Mouse (Mus musculus): ENCODE results near the gene Atg101.

GRCm38 (mm10) chr15:101316279-101316912 is 32.3 kb downstream of the Atg101 start:
- TF ChIP-seq CTCF (IDR thresholded peaks at IDR 0.05; ENCODE audit: low read depth, low read length) = no peak
- TF ChIP-seq POLR2A (IDR thresholded peaks at IDR 0.05; ENCODE audit: extremely low read depth, insufficient read depth, low read length) = no peak

Measured in liver, adult 2 months (tissue).